Mouse (Mus musculus) neural tube, embryonic 11.5 days (tissue): ENCODE data around the gene Pycr2. TPM values are rescaled to one million over a fixed set of nuclear protein-coding genes. Genes with fewer than 3 reads are reported as not detected.

Experiments used
- ATAC-seq: fragments of 200-750 bp; cut with Nextera tagmentation; 2 replicates; pipeline ENCODE4 v1.8.0; 2017; ENCODE audit warnings: moderate number of reproducible peaks, mild to moderate bottlenecking, moderate TSS enrichment, moderate library complexity; ENCODE audit not compliant: insufficient read depth, low FRiP score, low TSS enrichment
- DNase-seq: peaks from one replicate; pipeline ENCODE4 v3.0.0-alpha.2; 2015; ENCODE audit warnings: low spot score
- H3K27ac ChIP-seq: fragments of 300-500 bp; sonication (generic); 2 replicates; pipeline ENCODE4 v1.5.1; 2014; ENCODE audit warnings: low read depth, mild to moderate bottlenecking, low read length
- H3K27me3 ChIP-seq: fragments of 300-500 bp; sonication (generic); 2 replicates; pipeline ENCODE4 v1.6.1; 2014; ENCODE audit warnings: mild to moderate bottlenecking, low read length, mixed read lengths; ENCODE audit not compliant: control insufficient read depth, insufficient read depth
- H3K36me3 ChIP-seq: fragments of 300-500 bp; sonication (generic); 2 replicates; pipeline ENCODE4 v1.6.1; 2014; ENCODE audit warnings: mild to moderate bottlenecking, low read length, moderate library complexity, mixed read lengths; ENCODE audit not compliant: control insufficient read depth, insufficient read depth
- H3K4me1 ChIP-seq: fragments of 300-500 bp; sonication (generic); 2 replicates; pipeline ENCODE4 v1.6.1; 2014; ENCODE audit warnings: low read length, mixed read lengths; ENCODE audit not compliant: control insufficient read depth, insufficient read depth
- H3K4me2 ChIP-seq: fragments of 300-500 bp; sonication (generic); 2 replicates; pipeline ENCODE4 v1.6.1; 2014; ENCODE audit warnings: low read depth, mild to moderate bottlenecking, moderate library complexity
- H3K4me3 ChIP-seq: fragments of 300-500 bp; sonication (generic); 2 replicates; pipeline ENCODE4 v1.5.1; 2014; ENCODE audit warnings: low read depth, low read length
- H3K9ac ChIP-seq: fragments of 300-500 bp; sonication (generic); 2 replicates; pipeline ENCODE4 v1.6.1; 2014; ENCODE audit warnings: mild to moderate bottlenecking, low read length
- H3K9me3 ChIP-seq: fragments of 300-500 bp; sonication (generic); 2 replicates; pipeline ENCODE4 v1.6.1; 2016; ENCODE audit warnings: low read length; ENCODE audit not compliant: control insufficient read depth
- WGBS: fragments of 180-500 bp; shearing (Covaris S2); extraction: QIAGEN DNeasy Blood & Tissue Kit; methylation state at CpG from one replicate; pipeline ENCODE4 v1.1.7; 2014; 5-methylcytosine and 5-hydroxymethylcytosine counted together
- polyA plus RNA-seq: library from polyadenylated mRNA; unstranded; fragments of >200 nt; fragmentation: Nextera tagmentation; extraction: Ambion mirVana; gene quantifications from 2 replicates; pipeline ENCODE4 v1.2.1, GENCODE M21; 2014

The Pycr2 gene
- polyA plus RNA-seq, 1 experiment from 2014 or later = 113 TPM

DNA sequence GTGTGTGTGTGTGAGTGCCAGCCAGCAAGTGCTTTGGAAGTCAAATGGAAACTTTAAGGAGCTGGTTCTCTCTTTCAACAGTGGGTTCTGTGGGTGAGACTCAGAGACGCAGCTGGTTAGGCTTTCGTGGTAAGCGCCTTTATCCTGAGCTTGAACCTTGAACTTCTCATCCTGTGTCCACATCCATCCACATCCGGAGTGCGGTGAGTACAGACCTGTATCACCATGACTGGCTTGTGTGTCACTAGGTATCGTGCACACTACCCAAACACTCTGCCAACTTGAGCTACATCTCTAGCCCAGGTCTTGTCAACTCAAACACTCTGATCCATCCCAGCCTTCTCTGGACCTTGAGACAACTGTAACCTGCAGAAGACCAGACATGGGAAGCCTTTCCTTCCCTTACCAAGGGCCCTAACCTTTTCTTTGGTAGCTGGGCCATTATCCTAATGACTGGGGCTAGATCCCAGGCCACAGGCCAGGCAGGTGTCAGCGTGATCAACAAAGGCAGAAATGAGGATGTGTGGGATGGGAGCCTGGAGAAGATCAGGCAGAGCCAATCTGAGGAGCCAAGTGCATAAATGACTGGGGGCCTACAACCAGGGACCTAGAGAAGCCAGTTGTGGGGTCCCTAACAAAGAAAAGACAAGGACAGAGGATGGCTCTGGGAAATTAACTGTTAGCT, 36.8 kb downstream of the Pycr2 start:
- Histone ChIP-seq H3K4me2 (peak overlapping the region; percentile 97), H3K27me3 (peaks cover 47% of the 10 kb centered on the region), H3K27ac (no peak overlapping the region), H3K9me3 (no peaks in the 10 kb centered on the region), H3K36me3 (no peaks in the 10 kb centered on the region), H3K4me3 (no peak overlapping the region), H3K9ac (no peak overlapping the region; the same call in 1 of the 2 replicates), H3K4me1 (peaks cover 4% of the 10 kb centered on the region; the same call in 1 of the 2 replicates)
- DNase-seq (no peak), ATAC-seq (no peak)
- 87% methylated on average over 7 of the region's 7 CpGs for WGBS

DNA sequence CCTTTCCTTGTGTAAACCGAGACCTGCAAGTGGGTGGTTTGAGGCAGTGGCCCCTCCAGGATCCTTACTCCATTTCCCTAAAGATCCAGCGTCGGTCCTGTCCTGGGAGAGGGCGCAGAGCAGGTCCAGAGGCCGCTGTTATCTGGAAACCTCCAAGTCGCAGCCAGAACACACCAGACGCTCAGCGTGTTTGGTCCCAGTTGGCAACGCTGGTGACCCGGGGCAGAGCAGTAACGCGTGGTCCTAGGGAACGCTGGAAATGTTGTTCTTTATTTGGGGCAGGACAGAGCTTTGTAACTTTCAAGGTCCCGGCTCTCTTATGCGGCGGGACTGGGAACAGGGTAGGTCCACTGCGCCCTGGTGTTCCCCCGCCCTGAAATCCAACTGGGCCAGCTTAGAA, 37.6 kb downstream of the Pycr2 start:
- Histone ChIP-seq H3K27me3 (peaks cover 41% of the 10 kb centered on the region), H3K9me3 (no peaks in the 10 kb centered on the region), H3K4me2 (peak overlapping the region; percentile 97), H3K36me3 (no peaks in the 10 kb centered on the region), H3K4me3 (peak overlapping the region; percentile 75), H3K4me1 (peaks cover 4% of the 10 kb centered on the region; the same call in 1 of the 2 replicates), H3K27ac (no peak overlapping the region), H3K9ac (peak overlapping the region; percentile 72)
- 3% methylated on average over 18 of the region's 18 CpGs for WGBS
- ATAC-seq (no peak), DNase-seq (peak; percentile 21)

DNA sequence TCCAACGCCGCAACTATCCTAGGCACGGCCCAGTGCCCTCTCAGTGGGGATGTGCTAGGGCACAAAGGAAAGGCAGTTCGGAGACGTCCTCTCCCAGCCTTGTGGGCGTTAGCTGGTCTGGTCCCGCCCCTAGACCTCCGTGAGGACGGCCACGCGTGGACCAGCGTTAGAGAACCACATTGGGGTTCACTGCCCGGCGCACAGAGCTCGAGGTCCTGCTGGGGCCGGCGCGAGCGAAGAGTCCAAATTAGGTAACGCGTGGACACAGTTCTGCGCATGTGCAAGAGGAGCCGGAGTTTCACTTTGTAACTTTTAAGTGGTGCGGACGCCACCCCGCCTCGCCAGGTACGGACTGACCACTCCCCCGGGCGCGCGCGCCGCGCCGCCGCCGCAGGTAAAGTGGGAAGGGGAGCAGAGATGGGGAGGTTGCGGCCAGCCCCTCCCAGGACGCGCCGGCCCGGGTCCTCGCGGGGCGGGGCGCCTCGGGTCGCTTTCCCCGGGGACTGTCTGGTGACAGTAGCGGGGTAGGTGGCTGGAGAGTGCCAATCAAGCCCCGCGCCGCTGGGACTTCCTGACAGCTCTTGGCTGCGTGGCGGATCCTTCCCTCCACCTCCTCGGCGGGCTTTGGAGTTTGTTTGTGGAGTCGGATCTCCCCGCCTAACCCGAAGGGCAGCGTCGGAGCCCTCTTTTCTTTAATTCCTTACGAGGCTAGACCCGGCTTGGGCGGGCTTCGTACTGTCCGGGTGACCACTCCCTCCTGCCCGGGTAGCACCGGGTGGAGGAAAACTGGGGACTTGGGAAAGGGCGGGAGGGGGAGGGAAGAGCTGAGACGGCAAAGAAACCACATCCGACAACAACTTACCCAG, 38.3 kb downstream of the Pycr2 start, which contains the start of gene Tmem63a:
Tmem63a (plus strand) TSS at position 179 of the 866 bp plus-strand sequence.
- H3K9ac ChIP-seq = peak within 1 kb of the TSS; percentile 72
- H3K9me3 ChIP-seq = no peaks in the 10 kb centered on the region
- DNase-seq (peak; percentile 76), ATAC-seq (peak; percentile 51)
- WGBS = under 1% methylated on average over 72 of the region's 73 CpGs
- peaks cover 37% of the 10 kb centered on the region for H3K27me3 ChIP-seq
- no peak within 1 kb of the TSS for H3K27ac ChIP-seq
- H3K4me1 ChIP-seq = peaks cover 4% of the 10 kb centered on the region; the same call in 1 of the 2 replicates
- no peaks in the 10 kb centered on the region for H3K36me3 ChIP-seq
- H3K4me3 ChIP-seq = peak within 1 kb of the TSS; percentile 75
- peak within 1 kb of the TSS; percentile 97 for H3K4me2 ChIP-seq

DNA sequence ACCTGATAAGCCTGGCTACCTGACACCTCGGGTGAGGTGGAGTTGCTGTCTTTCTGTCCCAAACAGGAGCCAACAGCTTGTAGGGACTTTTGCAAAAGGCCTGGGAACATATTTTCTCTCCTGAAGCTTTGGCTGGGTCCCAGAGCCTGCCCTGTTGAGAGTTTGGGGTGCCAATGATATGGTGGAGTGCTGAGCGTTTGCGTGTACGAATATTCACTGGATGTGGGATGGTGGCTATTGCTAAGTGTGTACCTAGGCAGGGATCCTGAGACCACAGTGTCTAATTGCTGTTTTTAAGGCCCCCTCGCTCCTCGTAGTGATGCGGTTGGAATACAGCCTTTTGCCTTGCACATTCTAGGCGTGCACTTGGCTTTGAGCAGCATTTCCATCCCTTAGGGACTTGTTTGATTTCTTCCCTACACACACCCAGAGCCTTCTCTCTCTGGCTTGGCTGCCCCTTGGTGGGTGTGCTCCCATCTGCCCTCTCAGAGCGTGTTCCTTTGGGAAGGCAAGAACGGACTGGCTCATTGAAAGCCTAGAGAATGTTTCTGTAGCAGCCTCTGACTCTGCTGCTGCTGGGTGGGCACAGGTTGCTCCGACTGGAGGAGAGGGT, 39.0 kb downstream of the Pycr2 start:
- peak overlapping the region; percentile 72 for H3K9ac ChIP-seq
- H3K4me1 ChIP-seq = peaks cover 4% of the 10 kb centered on the region; the same call in 1 of the 2 replicates
- 40% methylated on average over 11 of the region's 11 CpGs for WGBS
- DNase-seq = no peak
- H3K36me3 ChIP-seq = no peaks in the 10 kb centered on the region
- no peaks in the 10 kb centered on the region for H3K9me3 ChIP-seq
- H3K4me3 ChIP-seq = peak overlapping the region; percentile 75
- H3K4me2 ChIP-seq = peak overlapping the region; percentile 97
- H3K27ac ChIP-seq = no peak overlapping the region
- H3K27me3 ChIP-seq = peaks cover 35% of the 10 kb centered on the region
- ATAC-seq = no peak

DNA sequence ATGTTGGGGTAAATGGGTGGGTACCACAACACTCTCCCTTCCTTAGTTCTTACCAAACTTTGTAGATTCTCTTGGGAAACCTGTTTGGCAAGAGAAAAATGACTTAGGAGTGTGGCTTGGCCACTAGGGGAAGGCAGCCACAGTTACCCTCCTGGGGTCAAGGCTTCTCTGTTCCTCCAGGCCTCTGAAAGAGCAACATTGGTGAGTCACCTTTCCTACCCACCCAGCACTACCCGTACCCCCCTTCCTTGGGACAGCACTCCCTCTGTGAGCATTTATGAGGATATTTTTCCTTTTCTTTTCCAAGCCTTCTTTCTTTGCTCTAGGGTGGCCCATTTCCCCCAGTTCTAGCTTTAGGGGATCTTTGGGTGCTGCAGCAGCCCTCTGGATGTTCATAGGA, 39.8 kb downstream of the Pycr2 start:
- H3K4me2 ChIP-seq = no peak overlapping the region
- peaks cover 4% of the 10 kb centered on the region; the same call in 1 of the 2 replicates for H3K4me1 ChIP-seq
- no peak for DNase-seq
- no peak for ATAC-seq
- no peak overlapping the region for H3K27ac ChIP-seq
- no peak overlapping the region for H3K9ac ChIP-seq
- no peak overlapping the region for H3K4me3 ChIP-seq
- peaks cover 35% of the 10 kb centered on the region for H3K27me3 ChIP-seq
- 65% methylated on average over 1 of the region's 1 CpGs for WGBS
- H3K9me3 ChIP-seq = no peaks in the 10 kb centered on the region
- H3K36me3 ChIP-seq = no peaks in the 10 kb centered on the region

DNA sequence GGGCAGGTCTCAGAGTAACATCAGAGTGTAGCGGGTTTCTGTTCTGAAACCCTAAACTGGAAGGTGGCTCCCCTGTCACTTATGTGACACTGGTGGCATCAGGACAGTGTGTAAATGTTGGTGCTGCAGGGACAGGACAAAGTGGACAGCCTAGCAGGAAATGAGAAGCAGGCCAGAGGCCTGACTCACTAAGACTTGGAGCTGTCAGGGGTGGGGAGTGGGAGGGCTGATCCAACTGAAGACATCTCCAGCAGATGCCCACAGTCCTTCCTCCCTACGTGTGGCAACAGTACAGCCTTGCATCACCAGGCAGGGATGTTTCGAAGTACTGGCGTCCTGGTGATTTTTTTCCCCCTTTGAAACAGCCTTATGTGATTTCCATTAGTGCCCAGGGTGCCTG, 40.5 kb downstream of the Pycr2 start:
- H3K36me3 ChIP-seq = no peaks in the 10 kb centered on the region
- no peak overlapping the region for H3K4me3 ChIP-seq
- H3K4me1 ChIP-seq = peaks cover 4% of the 10 kb centered on the region; the same call in 1 of the 2 replicates
- peaks cover 35% of the 10 kb centered on the region for H3K27me3 ChIP-seq
- H3K9ac ChIP-seq = no peak overlapping the region
- H3K4me2 ChIP-seq = no peak overlapping the region
- ATAC-seq (no peak), DNase-seq (no peak)
- no peak overlapping the region for H3K27ac ChIP-seq
- 63% methylated on average over 4 of the region's 4 CpGs for WGBS
- H3K9me3 ChIP-seq = no peaks in the 10 kb centered on the region

DNA sequence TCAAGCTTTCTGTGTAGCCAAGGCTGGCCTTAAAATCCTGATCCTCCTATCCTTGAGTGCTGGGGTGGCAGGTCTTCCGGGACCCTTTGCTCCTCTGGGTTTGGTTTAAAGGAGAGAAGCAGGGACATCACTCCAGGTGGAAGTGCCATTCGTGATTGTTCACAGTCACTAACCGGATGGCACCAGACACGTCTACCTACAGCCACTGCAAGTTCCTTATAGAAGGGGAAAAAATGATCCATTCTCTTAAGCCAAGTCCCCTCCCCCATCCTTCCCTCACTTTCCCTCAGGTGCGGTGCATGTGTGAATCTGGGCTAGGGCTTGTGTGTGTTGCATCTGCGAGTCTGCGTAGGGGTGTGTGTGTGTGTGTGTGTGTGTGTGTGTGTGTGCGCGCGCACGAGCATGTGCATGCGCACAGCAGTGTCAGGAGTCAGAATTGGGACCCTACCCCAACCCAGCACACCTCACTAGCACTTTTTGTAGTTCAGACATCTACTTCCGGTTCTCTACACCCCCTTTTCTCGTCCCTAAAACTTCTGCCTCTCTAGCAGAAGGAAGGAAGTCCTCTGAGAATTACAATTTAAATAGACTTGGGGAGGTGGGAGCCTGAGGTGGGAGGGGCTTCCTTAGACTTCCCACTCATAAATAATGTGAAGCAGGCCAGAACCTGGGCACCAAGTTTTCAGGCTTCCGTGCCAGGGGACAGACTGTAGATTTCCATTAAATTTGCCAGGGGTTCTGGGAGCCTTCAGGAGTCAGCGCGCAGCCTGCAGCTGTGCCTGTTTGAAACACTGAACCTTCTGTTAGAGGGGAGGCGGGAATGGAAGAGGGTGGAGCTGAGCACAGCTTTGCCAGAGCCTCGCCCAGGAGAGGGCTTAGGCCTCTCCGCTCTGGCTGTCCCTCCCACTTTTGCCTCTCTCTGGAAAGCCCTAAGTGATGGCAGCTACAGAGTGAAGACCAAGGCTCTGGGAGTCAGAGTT, 41.2 kb downstream of the Pycr2 start:
- H3K4me3 ChIP-seq = no peak overlapping the region
- DNase-seq (peak; percentile 61), ATAC-seq (peak; percentile 58)
- 22% methylated on average over 20 of the region's 20 CpGs for WGBS
- peaks cover 35% of the 10 kb centered on the region for H3K27me3 ChIP-seq
- peaks cover 4% of the 10 kb centered on the region; the same call in 1 of the 2 replicates for H3K4me1 ChIP-seq
- H3K9ac ChIP-seq = no peak overlapping the region
- no peaks in the 10 kb centered on the region for H3K36me3 ChIP-seq
- no peak overlapping the region; the same call in none of the 2 replicates for H3K4me2 ChIP-seq
- no peak overlapping the region for H3K27ac ChIP-seq
- no peaks in the 10 kb centered on the region for H3K9me3 ChIP-seq

DNA sequence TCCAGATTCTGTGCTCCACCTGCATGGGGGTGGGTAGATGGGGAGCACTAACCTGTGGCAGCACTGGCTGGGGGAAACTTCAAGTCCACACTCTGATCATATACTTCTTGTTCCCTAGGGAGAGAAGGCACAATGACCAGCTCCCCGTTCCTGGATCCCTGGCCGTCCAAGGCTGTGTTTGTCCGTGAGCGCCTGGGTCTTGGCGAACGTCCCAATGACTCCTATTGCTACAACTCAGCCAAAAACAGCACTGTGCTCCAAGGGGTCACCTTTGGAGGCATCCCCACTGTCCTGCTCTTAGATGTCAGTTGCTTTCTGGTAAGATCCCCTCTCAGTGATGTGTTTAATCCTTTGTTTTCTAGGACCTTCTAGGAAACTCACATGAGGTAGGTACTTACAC, 42.4 kb downstream of the Pycr2 start:
- Histone ChIP-seq H3K9ac (no peak overlapping the region), H3K4me2 (no peak overlapping the region), H3K36me3 (no peaks in the 10 kb centered on the region), H3K4me1 (peaks cover 3% of the 10 kb centered on the region; the same call in 1 of the 2 replicates), H3K27me3 (peaks cover 28% of the 10 kb centered on the region), H3K4me3 (no peak overlapping the region), H3K9me3 (no peaks in the 10 kb centered on the region), H3K27ac (no peak overlapping the region)
- ATAC-seq (no peak), DNase-seq (no peak)
- 90% methylated on average over 6 of the region's 6 CpGs for WGBS
